Mouse (Mus musculus) olfactory bulb, adult 2 months (tissue): ENCODE measurements around the gene Hoxd3. TPM values are rescaled to one million over a fixed set of nuclear protein-coding genes. Genes with fewer than 3 reads are reported as not detected.

ENCODE experiments used
- H3K27ac ChIP-seq: fragments of 200-500 bp; 2 replicates; pipeline ENCODE4 v1.5.1; 2012; ENCODE audit warnings: low read depth, low read length; ENCODE audit not compliant: insufficient read depth
- H3K4me1 ChIP-seq: fragments of 200-500 bp; 2 replicates; pipeline ENCODE4 v1.6.1; 2012; ENCODE audit warnings: low read length; ENCODE audit not compliant: control insufficient read depth, insufficient read depth
- H3K4me3 ChIP-seq: fragments of 200-500 bp; 2 replicates; pipeline ENCODE4 v1.5.1; 2012; ENCODE audit warnings: mild to moderate bottlenecking, low read depth, low read length, moderate library complexity; ENCODE audit not compliant: insufficient read depth
- CTCF ChIP-seq: fragments of 200-500 bp; IDR thresholded peaks from 2 replicates; pipeline ENCODE4 v1.5.1; 2012; ENCODE audit warnings: low read depth, mild to moderate bottlenecking, low read length, moderate library complexity; ENCODE audit not compliant: insufficient read depth
- POLR2A ChIP-seq: fragments of 200-500 bp; IDR thresholded peaks from 2 replicates; pipeline ENCODE4 v1.6.1; 2012; ENCODE audit warnings: mild to moderate bottlenecking, low read depth, low read length, moderate library complexity; ENCODE audit not compliant: insufficient read depth
- WGBS: fragments of 180-500 bp; shearing (Covaris S2); methylation state at CpG from one replicate; pipeline ENCODE4 v1.1.7; 2018; 5-methylcytosine and 5-hydroxymethylcytosine counted together
- polyA plus RNA-seq: library from polyadenylated mRNA; stranded (reverse); fragments of >200 nt; gene quantifications from 2 replicates; pipeline ENCODE4 v1.2.4, GENCODE M21; 2012; ENCODE audit warnings: low replicate concordance; ENCODE audit not compliant: missing spikeins, insufficient read depth, insufficient read length

Gene Hoxd3
- polyA plus RNA-seq, 1 experiment: not detected

DNA sequence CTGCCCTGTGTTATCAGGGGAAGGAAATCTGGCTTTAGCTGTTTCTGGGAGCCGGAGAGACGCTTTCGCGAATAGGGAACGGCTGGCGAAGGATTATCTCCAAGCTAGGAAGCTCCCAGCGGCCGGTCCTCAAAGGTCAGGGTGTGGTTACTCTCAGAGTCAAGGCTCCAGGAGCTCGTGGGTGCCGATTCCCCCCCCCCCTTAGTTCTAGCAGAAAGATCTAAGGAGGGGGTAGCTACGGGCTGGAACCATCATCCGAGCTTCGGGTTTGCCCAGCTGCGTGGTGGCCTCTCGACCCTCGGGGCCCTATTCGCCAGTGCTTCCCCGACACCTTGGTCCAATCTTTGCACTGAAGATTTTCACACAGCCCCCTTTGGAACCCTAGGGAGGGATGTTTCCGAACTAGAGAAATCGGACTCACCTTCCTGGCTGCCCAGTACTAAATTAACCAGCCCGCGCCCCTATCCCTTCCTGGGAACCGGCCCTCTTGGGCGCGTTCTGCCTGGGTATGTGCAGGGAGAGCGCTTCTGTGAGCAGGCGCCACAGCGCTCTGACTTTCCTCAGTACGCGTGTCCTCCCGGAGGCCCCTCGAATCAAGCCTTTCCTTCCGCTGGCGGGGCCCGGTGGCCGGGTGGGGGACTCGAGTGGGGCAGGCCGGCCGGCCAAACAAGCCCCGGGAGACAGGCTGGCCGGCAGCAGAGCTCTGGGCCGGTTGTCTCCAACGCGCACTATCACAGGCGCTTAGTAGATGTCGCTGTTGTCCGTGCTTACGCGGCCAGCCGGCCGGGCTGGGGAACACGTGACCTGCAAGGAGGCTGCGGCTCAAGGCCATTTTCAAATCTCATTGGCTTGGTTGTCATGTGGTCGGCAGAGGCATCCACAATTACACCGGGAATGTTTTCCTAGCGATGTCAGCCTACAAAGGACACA, 20.4 kb upstream of the Hoxd3 start, which contains the start of gene Hoxd10:
Gene Hoxd10, plus strand, starts transcription at position 903 of the 930 bp plus-strand sequence.
- 4% methylated on average over 56 of the region's 56 CpGs for WGBS
- H3K4me3 ChIP-seq: no peak within 1 kb of the TSS
- H3K27ac ChIP-seq: no peak within 1 kb of the TSS
- TF ChIP-seq CTCF (no peak), POLR2A (no peak)
- no peaks in the 10 kb centered on the region for H3K4me1 ChIP-seq

DNA sequence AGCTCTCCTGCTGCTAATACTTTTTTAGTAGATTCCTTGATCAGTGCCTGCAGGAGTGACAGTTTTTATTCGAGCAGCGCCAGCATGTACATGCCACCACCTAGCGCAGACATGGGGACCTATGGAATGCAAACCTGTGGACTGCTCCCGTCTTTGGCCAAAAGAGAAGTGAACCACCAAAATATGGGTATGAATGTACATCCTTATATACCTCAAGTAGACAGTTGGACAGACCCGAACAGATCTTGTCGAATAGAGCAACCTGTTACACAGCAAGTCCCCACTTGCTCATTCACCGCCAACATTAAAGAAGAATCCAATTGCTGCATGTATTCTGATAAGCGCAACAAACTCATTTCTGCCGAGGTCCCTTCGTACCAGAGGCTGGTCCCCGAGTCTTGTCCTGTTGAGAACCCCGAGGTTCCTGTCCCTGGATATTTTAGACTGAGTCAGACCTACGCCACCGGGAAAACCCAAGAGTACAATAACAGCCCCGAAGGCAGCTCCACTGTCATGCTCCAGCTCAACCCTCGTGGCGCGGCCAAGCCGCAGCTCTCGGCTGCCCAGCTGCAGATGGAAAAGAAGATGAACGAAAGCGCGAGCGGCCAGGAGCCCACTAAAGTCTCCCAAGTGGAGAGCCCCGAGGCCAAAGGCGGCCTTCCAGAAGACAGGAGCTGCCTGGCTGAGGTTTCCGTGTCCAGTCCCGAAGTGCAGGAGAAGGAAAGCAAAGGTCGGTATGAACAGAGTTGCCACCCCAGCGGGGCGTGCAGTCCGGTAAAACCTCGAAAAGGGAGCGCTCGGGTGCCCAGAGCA, 19.5 kb upstream of the Hoxd3 start:
- Histone ChIP-seq H3K4me3 (no peak overlapping the region), H3K4me1 (no peaks in the 10 kb centered on the region), H3K27ac (no peak overlapping the region)
- 4% methylated on average over 35 of the region's 35 CpGs for WGBS
- TF ChIP-seq POLR2A (no peak), CTCF (no peak)

DNA sequence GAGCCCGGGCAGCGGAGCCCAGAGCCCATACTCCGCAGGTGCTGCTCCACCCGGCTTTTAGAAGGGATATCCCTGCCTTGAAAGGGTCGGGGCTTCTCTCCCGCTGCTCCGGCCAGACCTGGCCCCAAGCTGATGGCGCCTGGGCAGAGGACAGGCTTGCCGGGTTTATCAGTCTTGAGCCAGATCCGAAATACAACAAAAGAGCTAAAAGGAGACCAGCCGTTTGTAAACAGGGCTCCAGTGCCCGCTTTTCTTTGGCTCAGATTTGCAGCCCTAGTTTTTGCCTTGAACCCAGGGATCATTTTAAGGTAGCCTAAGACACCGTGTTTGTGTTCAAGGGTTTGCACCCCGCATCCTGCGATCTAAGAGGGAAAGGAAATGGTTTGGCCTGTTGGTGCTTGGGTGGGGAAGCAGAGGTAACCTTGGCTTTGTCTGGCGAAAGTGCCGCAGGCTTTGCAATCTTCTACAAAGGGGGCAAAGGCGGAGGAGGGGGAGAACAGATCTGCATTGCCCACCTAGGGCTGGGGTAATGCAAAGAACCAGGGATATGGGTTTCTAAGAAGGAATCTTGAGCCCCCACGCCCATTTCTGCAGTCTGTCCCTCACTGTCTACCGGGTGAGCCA, 18.8 kb upstream of the Hoxd3 start:
- Histone ChIP-seq H3K4me3 (no peak overlapping the region), H3K27ac (no peak overlapping the region), H3K4me1 (peaks cover 1% of the 10 kb centered on the region; the same call in 1 of the 2 replicates)
- WGBS: 2% methylated on average over 20 of the region's 20 CpGs
- TF ChIP-seq POLR2A: no peak
- no peak for TF ChIP-seq CTCF

DNA sequence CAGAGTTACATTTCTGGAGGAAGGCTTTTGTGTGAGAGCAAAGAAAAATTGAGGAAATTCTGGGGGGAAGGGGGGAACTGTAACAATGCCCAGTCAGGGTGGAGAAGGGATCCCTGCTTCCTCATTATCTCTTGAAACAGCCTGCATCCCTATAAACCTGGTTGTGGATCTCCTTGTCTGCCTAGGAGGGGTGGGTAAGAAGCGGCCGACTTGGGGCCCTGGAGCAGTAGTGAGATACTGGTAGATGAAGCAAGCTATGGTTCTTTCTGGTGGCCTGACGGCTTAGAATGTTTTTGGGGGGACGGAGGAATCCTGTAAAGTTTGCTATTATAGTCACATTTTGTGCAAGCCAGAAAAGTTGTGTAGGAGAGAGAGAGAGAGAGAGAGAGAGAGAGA, 18.3 kb upstream of the Hoxd3 start:
- TF ChIP-seq CTCF (no peak), POLR2A (no peak)
- no peak overlapping the region for H3K4me3 ChIP-seq

DNA sequence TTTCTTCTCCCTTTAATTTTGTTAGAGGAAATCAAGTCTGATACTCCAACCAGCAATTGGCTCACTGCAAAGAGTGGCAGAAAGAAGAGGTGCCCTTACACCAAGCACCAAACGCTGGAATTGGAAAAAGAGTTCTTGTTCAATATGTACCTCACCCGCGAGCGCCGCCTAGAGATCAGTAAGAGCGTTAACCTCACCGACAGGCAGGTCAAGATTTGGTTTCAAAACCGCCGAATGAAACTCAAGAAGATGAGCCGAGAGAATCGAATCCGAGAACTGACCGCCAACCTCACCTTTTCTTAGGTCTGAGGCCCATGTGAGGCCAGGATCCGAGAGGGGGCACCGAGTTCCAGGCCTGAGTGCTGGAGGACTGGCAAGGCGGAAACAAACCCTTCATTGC, 17.7 kb upstream of the Hoxd3 start:
- 3% methylated on average over 16 of the region's 16 CpGs for WGBS
- peaks cover 4% of the 10 kb centered on the region; the same call in 1 of the 2 replicates for H3K4me1 ChIP-seq
- TF ChIP-seq CTCF (no peak), POLR2A (no peak)
- H3K4me3 ChIP-seq: no peak overlapping the region
- H3K27ac ChIP-seq: no peak overlapping the region

More for the DNA sequence above, 18.3 kb upstream of the Hoxd3 start:
- Histone ChIP-seq H3K27ac (no peak overlapping the region), H3K4me1 (peaks cover 4% of the 10 kb centered on the region; the same call in 1 of the 2 replicates)
- 8% methylated on average over 4 of the region's 4 CpGs for WGBS

DNA sequence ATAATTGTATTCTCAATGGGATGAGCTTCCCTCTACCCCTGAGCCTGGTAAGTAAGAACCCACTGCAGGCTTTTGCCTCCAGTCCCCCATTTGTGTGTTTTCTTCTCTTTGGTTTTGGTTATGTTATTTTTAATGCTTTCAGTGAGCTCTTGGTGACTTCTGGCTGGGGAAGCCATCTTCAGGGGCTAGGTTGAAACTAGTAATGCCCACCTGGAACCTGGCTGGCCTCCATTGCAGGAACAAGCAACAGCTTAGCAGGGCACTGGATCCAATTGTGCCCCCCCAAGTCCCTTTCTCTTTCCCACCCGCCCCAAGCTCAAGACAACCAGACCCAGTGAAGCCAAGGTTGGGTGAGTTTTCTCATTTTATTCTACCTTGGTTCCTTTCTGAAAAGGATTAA, 16.3 kb upstream of the Hoxd3 start:
- H3K27ac ChIP-seq: no peak overlapping the region
- no peak overlapping the region for H3K4me3 ChIP-seq
- no peak for TF ChIP-seq CTCF
- no peak for TF ChIP-seq POLR2A
- WGBS: 4% methylated on average over 1 of the region's 1 CpGs
- peaks cover 4% of the 10 kb centered on the region; the same call in 1 of the 2 replicates for H3K4me1 ChIP-seq

DNA sequence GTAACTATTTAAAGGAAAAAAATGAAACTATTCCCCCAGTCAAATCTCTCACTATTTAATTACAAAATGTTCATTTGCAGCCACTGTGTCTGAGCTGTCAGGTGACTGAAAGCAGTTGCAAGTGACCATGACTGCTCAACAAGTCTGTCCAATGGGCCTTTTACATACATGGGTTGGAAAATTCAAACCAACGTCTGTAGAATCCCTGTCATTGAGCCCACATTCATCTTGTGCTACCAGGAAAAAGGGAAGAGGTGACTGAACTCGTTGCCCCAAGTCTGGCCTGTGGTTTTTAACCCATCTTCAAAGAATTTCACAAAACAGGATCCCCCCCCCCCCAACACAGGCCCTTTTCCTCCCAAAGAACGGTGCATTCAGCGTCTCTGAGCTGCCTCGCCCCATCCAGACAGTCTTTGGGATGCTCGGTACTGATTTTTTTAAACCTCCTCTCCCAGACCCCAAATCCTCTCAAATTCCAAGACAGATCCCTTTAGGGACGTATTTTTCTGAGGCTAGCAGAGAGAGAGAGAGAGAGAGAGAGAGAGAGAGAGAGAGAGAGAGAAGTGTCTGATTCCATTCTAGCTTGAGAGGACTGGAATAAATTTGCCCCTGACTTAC, 15.8 kb upstream of the Hoxd3 start:
- 6% methylated on average over 7 of the region's 7 CpGs for WGBS
- no peak for TF ChIP-seq CTCF
- no peak for TF ChIP-seq POLR2A
- Histone ChIP-seq H3K27ac (no peak overlapping the region), H3K4me1 (peaks cover 4% of the 10 kb centered on the region; the same call in 1 of the 2 replicates), H3K4me3 (no peak overlapping the region)

DNA sequence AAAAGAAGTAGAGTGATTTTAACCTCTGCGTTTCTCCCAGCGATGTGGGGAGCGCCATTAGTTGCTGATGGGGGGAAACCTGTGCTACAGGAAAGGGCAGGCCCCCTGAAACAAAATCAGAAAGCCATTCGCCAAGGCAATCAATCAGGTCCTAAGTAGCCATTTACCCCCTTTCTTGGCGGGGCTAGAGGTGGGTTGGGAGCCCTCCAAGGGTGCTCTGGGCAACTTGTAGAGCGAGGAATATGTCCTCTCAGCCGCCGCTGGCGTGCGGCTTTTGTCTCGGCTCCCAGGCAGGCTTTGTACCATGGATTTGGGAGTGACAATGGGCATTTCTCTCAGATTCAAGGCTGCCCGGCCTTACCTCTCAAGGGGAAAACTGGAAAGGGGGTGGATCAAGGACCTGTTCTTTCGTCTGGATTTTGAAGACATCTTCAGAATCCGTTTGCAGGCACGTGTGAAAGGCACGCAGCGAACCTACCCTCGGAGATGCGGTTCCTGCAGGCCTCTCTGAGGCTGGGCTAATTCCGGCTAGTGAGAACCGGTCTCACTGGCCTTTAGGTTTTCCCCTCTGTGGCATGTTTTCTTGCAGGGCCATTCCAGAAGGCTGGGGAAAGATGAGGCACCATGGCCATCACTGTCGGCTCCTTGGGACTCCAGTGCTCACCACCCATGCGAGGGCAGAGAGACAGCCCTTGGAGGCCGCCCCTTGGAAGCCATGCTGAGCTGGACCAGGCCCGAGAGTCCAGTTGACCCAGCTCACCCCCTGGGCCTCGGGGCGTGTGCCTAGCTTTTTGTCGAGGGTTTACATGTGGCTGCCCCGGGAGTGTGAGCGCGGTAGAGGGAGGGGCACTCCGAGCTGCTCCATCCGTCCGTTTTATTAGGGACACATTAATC, 15.0 kb upstream of the Hoxd3 start:
- H3K4me1 ChIP-seq: peaks cover 4% of the 10 kb centered on the region; the same call in 1 of the 2 replicates
- H3K4me3 ChIP-seq: no peak overlapping the region
- no peak for TF ChIP-seq CTCF
- no peak for TF ChIP-seq POLR2A
- H3K27ac ChIP-seq: no peak overlapping the region
- WGBS: 4% methylated on average over 34 of the region's 34 CpGs
